Mouse (Mus musculus): ENCODE results near the gene Npas2. TPM values are rescaled to one million over a fixed set of nuclear protein-coding genes. Genes with fewer than 3 reads are reported as not detected.

Gene Npas2
- polyA plus RNA-seq, 1 experiment from 2014 or later = 0.10 TPM

DNA sequence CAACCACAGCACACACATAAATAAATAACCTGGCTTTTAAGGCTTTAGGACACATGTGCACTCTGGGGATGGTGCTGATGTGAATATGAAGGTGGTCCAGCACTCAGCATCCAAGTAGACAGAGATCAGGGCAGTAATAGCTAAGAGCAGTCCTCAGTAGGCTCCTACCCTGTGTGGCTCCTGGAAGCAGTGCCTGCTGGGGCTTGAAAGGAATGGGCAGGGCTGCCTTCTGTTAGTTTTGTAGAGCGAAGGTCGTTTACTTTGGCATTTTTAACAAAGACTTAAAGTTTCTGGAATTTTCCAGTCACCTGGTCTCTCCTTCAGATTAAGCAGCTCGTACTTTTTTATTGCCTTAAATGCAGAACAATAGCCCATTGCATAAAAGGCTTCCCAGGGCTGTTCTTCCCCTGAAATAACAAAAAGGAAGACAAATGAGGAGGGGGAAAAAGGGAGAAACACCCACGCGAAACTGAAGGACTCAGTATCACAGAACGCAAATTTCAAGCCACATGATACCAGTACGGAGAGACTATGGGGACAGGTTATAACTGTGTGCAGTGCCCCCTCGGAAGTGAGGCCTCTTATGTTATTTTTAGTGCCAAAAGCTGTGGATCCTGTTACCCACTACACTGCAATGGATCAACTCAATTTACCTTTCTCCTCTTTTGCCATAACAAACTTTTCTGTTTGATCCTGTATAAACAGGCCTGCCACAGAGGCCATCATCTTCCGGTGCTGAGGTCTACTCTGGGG is 44.1 kb downstream of the Npas2 start:
- H3K4me3 ChIP-seq = no peak overlapping the region
- peaks cover 16% of the 10 kb centered on the region for H3K4me1 ChIP-seq
- WGBS = 70% methylated on average over 9 of the region's 9 CpGs
- no peaks in the 10 kb centered on the region for H3K27me3 ChIP-seq (ENCODE audit: insufficient read depth, poor library complexity, severe bottlenecking)
- no peak for DNase-seq (ENCODE audit: low spot score)
- H3K27ac ChIP-seq = no peak overlapping the region
- H3K36me3 ChIP-seq = no peaks in the 10 kb centered on the region
- H3K9me3 ChIP-seq = no peaks in the 10 kb centered on the region

GRCm38 (mm10) chr1:39240860-39241584 is 47.5 kb downstream of the Npas2 start:
- 80% methylated on average over 6 of the region's 6 CpGs for WGBS
- no peaks in the 10 kb centered on the region for H3K9me3 ChIP-seq
- no peaks in the 10 kb centered on the region for H3K36me3 ChIP-seq
- H3K4me1 ChIP-seq = peaks cover 15% of the 10 kb centered on the region
- no peaks in the 10 kb centered on the region for H3K27me3 ChIP-seq (ENCODE audit: insufficient read depth, poor library complexity, severe bottlenecking)
- H3K27ac ChIP-seq = no peak overlapping the region
- H3K4me3 ChIP-seq = no peak overlapping the region
- DNase-seq (ENCODE audit: low spot score) = no peak

DNA sequence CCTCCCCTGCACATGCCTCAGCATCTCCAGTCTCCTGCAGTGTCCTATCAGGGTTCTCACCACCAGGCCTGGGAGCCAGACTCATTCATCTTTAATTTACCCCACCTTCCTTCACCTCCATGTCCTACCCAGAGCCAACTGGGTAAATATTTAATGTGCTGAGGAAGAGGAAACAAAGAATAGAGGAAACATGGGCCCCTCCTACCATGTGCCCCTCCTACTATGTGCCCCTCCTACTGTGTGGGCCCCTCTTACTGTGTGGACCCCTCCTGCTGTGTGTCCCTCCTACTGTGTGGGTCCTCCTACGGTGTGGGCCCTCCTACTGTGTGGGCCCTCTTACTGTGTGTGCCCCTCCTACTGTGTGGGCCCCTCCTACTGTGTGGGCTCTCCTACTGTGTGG is 51.2 kb downstream of the Npas2 start:
- DNase-seq (ENCODE audit: low spot score) = no peak
- 58% methylated on average over 1 of the region's 1 CpGs for WGBS
- no peak overlapping the region for H3K27ac ChIP-seq
- no peaks in the 10 kb centered on the region for H3K36me3 ChIP-seq
- H3K4me3 ChIP-seq = no peak overlapping the region
- peaks cover 7% of the 10 kb centered on the region for H3K4me1 ChIP-seq
- H3K27me3 ChIP-seq (ENCODE audit: insufficient read depth, poor library complexity, severe bottlenecking) = no peaks in the 10 kb centered on the region
- H3K9me3 ChIP-seq = no peaks in the 10 kb centered on the region

- Histone ChIP-seq H3K27ac (no peak overlapping the region), H3K4me3 (no peak overlapping the region), H3K27me3 (ENCODE audit: insufficient read depth, poor library complexity, severe bottlenecking) (no peaks in the 10 kb centered on the region), H3K4me1 (no peaks in the 10 kb centered on the region), H3K9me3 (no peaks in the 10 kb centered on the region), H3K36me3 (no peaks in the 10 kb centered on the region)
- DNase-seq (ENCODE audit: low spot score) = no peak
- WGBS = 39% methylated on average over 7 of the region's 7 CpGs
Observed at GRCm38 (mm10) chr1:39251679-39252078, 58.1 kb downstream of the Npas2 start.

DNA sequence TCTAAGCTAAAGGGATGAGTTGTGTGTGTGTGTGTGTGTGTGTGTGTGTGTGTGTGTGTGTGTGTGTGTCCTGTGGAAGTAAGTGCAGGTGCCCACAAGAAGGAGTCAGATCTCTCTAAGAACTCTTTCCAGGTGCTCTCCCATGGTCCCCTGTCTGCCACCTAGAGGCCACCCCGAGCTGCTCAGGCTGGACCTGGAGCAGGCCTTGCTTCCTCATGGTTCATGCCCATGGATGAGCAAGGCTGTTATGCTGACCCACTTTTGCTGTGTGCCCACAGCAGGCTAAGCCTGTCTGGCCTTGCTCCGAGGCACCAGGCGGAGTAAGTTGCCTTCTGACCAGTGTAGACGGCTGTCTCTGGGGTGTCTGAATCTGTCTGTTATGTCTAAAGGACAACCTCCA is 60.2 kb downstream of the Npas2 start:
- no peaks in the 10 kb centered on the region for H3K27me3 ChIP-seq (ENCODE audit: insufficient read depth, poor library complexity, severe bottlenecking)
- H3K27ac ChIP-seq = no peak overlapping the region
- H3K4me1 ChIP-seq = no peaks in the 10 kb centered on the region
- H3K36me3 ChIP-seq = no peaks in the 10 kb centered on the region
- 65% methylated on average over 4 of the region's 4 CpGs for WGBS
- DNase-seq (ENCODE audit: low spot score) = no peak
- H3K9me3 ChIP-seq = no peaks in the 10 kb centered on the region
- H3K4me3 ChIP-seq = no peak overlapping the region

DNA sequence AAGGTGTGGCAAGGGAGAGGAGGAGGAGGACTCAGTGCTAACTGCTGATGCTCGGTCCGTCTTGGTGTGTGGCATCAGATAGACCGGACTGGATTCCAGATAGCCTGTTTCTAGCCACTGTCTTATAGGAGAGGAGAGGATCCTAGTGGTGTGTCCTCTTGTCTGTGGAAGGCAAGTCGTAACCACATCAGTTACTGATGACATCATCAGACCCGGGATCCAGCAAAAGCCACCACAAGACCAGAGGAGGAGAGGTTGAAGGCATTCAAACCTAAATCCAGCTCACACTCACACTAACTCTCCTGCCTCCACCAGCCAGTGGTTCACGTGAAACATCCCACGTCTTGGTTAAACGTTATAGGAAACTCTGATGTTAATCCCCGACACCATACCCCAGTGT is 62.5 kb downstream of the Npas2 start:
- H3K4me1 ChIP-seq = no peaks in the 10 kb centered on the region
- DNase-seq (ENCODE audit: low spot score) = no peak
- H3K9me3 ChIP-seq = no peaks in the 10 kb centered on the region
- no peaks in the 10 kb centered on the region for H3K36me3 ChIP-seq
- H3K4me3 ChIP-seq = no peak overlapping the region
- H3K27me3 ChIP-seq (ENCODE audit: insufficient read depth, poor library complexity, severe bottlenecking) = no peaks in the 10 kb centered on the region
- no peak overlapping the region for H3K27ac ChIP-seq
- 87% methylated on average over 9 of the region's 9 CpGs for WGBS

DNA sequence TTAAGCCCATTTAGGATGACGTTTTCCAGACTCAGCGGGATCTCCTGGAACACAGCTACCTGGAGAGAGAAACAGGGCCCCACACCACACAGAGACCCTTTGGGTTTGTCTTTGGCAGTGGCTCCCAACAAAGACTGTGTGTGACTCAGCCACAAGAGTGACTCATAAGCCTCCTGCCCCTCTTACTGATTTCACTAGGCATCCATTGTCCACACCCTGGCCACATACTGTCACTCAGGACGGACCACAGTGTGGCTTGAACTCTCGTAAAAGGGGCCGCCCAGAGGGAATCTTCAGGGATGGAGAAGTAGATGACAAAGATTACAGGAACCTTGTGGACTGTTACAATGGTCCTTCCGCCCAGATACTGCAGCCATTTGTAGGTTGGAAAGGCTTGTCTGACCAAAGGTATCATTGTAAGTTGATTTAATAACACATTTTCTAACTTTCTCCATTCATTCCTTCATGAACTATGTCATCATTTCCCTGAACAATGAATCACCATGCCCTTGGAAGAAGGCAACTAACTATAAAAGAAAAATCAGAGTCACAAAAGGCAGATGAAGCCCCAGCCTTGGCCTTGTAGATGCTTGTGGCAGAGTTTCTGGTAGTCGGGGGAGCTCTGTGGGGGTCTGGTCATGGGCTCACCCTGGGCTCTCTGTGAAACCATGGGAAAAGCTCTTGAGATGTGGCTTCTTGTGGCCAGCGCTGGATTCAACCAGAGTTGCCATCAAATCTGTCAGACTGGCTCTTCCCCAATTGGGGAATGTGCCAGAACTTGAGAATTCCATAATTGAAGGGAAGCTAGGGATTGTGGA is 63.2 kb downstream of the Npas2 start:
- Histone ChIP-seq H3K27ac (no peak overlapping the region), H3K4me1 (no peaks in the 10 kb centered on the region), H3K36me3 (no peaks in the 10 kb centered on the region), H3K9me3 (no peaks in the 10 kb centered on the region), H3K27me3 (ENCODE audit: insufficient read depth, poor library complexity, severe bottlenecking) (no peaks in the 10 kb centered on the region), H3K4me3 (no peak overlapping the region)
- DNase-seq (ENCODE audit: low spot score) = no peak
- 78% methylated on average over 8 of the region's 8 CpGs for WGBS

- Histone ChIP-seq H3K4me1 (no peaks in the 10 kb centered on the region), H3K4me3 (no peak overlapping the region)
- 73% methylated on average over 3 of the region's 3 CpGs for WGBS
Observed at GRCm38 (mm10) chr1:39257331-39257594, 63.7 kb downstream of the Npas2 start.

DNA sequence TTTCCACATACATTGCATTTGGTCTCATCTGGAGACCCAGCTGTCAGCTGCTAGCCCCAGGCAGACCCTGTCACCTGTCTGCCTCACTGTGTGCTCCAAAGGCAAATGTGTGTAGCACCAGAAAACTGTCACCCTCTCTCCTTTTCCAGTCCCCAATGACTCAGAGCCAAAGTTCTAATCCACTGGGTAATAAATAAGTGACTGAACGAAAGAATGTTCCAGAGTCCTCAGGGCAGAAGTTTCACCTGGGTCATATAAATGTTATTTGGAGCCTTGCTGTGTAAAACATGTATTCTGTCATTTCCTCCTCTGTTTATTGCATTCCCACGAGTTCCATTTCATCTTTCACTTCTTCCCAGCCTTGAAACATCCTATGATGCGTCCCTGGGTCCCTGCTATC is 66.1 kb downstream of the Npas2 start:
- WGBS = 66% methylated on average over 3 of the region's 3 CpGs
- Histone ChIP-seq H3K27me3 (ENCODE audit: insufficient read depth, poor library complexity, severe bottlenecking) (no peaks in the 10 kb centered on the region), H3K4me1 (no peaks in the 10 kb centered on the region), H3K4me3 (no peak overlapping the region), H3K9me3 (no peaks in the 10 kb centered on the region), H3K27ac (no peak overlapping the region), H3K36me3 (no peaks in the 10 kb centered on the region)
- no peak for DNase-seq (ENCODE audit: low spot score)

More at GRCm38 (mm10) chr1:39257331-39257594, 63.7 kb downstream of the Npas2 start:
- DNase-seq (ENCODE audit: low spot score) = no peak
- no peak overlapping the region for H3K27ac ChIP-seq
- no peaks in the 10 kb centered on the region for H3K27me3 ChIP-seq (ENCODE audit: insufficient read depth, poor library complexity, severe bottlenecking)
- H3K9me3 ChIP-seq = no peaks in the 10 kb centered on the region
- H3K36me3 ChIP-seq = no peaks in the 10 kb centered on the region

- DNase-seq (ENCODE audit: low spot score) = no peak
- H3K36me3 ChIP-seq = no peaks in the 10 kb centered on the region
- H3K4me3 ChIP-seq = no peak overlapping the region
- H3K9me3 ChIP-seq = no peaks in the 10 kb centered on the region
- no peaks in the 10 kb centered on the region for H3K27me3 ChIP-seq (ENCODE audit: insufficient read depth, poor library complexity, severe bottlenecking)
- no peaks in the 10 kb centered on the region for H3K4me1 ChIP-seq
- WGBS = 71% methylated on average over 8 of the region's 8 CpGs
- H3K27ac ChIP-seq = no peak overlapping the region
Observed at GRCm38 (mm10) chr1:39260183-39260978, 66.8 kb downstream of the Npas2 start.

DNA sequence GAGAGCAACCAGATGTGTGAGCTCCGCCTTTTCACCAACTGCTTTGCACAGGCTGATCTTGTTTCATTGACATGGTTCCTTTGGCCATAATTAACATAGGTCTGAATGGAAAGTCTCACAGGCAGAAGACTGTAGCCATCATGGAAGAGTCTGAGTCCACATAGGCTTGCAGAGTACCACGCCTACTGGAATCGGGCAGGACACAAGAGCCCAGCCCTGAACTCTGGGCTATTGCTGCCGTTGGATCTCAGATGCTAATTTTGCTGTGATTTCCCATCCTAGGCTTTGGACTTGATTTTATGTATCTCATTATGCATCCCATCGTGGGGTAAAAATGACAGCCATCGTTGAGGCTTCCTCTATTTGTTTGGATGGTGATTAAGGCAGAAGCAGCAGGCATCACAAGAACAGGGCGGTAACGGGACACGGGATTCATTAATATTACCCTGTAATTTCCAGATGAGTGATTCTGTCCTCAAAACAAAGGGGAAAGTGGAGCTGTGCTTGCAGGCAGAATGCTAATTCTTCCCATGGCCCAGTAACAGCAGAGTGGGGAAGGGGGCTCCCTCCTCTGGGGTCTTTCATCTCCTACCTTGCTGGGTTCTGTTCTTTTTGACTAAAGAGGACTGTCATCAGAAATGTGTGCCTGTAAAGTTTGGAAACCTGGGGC is 73.4 kb downstream of the Npas2 start:
- Histone ChIP-seq H3K9me3 (no peaks in the 10 kb centered on the region), H3K27ac (no peak overlapping the region), H3K36me3 (no peaks in the 10 kb centered on the region), H3K4me1 (no peaks in the 10 kb centered on the region), H3K4me3 (no peak overlapping the region), H3K27me3 (ENCODE audit: insufficient read depth, poor library complexity, severe bottlenecking) (no peaks in the 10 kb centered on the region)
- WGBS = 88% methylated on average over 9 of the region's 9 CpGs
- DNase-seq (ENCODE audit: low spot score) = no peak

GRCm38 (mm10) chr1:39272976-39273375 is 79.4 kb downstream of the Npas2 start:
- no peak overlapping the region for H3K27ac ChIP-seq
- H3K36me3 ChIP-seq = no peaks in the 10 kb centered on the region
- no peaks in the 10 kb centered on the region for H3K27me3 ChIP-seq (ENCODE audit: insufficient read depth, poor library complexity, severe bottlenecking)
- WGBS = 82% methylated on average over 6 of the region's 6 CpGs
- no peak overlapping the region for H3K4me3 ChIP-seq
- H3K4me1 ChIP-seq = no peaks in the 10 kb centered on the region
- DNase-seq (ENCODE audit: low spot score) = no peak
- 0 out of 2 replicates have a peak, but pooled peaks cover 5% of the 10 kb centered on the region for H3K9me3 ChIP-seq

Data from heart, embryonic 10.5 days (tissue).